Mouse (Mus musculus) neural tube, embryonic 13.5 days (tissue): ENCODE results near the gene Lrrn4cl. TPM values are rescaled to one million over a fixed set of nuclear protein-coding genes. Genes with fewer than 3 reads are reported as not detected.

ENCODE experiments used
- ATAC-seq: fragments of 200-750 bp; cut with Nextera tagmentation; 2 replicates; pipeline ENCODE4 v1.8.0; 2017; ENCODE audit warnings: low read depth, mild to moderate bottlenecking, moderate TSS enrichment, moderate library complexity
- H3K27ac ChIP-seq: fragments of 300-500 bp; sonication (generic); replicated peaks from 2 replicates; pipeline ENCODE4 v1.5.1; 2015; ENCODE audit warnings: moderate library complexity, mild to moderate bottlenecking, inconsistent platforms
- H3K27me3 ChIP-seq: fragments of 300-500 bp; sonication (generic); 2 replicates; pipeline ENCODE4 v1.6.1; 2015; ENCODE audit warnings: mild to moderate bottlenecking, inconsistent platforms
- H3K36me3 ChIP-seq: fragments of 300-500 bp; sonication (generic); 2 replicates; pipeline ENCODE4 v1.6.1; 2015; ENCODE audit warnings: mild to moderate bottlenecking, inconsistent platforms
- H3K4me1 ChIP-seq: fragments of 300-500 bp; sonication (generic); replicated peaks from 2 replicates; pipeline ENCODE4 v1.6.1; 2015; ENCODE audit warnings: inconsistent platforms
- H3K4me2 ChIP-seq: fragments of 300-500 bp; sonication (generic); 2 replicates; pipeline ENCODE4 v1.6.1; 2015; ENCODE audit warnings: inconsistent platforms, mild to moderate bottlenecking, moderate library complexity
- H3K4me3 ChIP-seq: fragments of 300-500 bp; sonication (generic); 2 replicates; pipeline ENCODE4 v1.5.1; 2015; ENCODE audit warnings: mild to moderate bottlenecking, inconsistent platforms
- H3K9ac ChIP-seq: fragments of 300-500 bp; sonication (generic); 2 replicates; pipeline ENCODE4 v1.6.1; 2015; ENCODE audit warnings: moderate library complexity, mild to moderate bottlenecking, inconsistent platforms
- H3K9me3 ChIP-seq: fragments of 300-500 bp; sonication (generic); 2 replicates; pipeline ENCODE4 v1.6.1; 2016; ENCODE audit warnings: inconsistent platforms
- WGBS: fragments of 180-500 bp; shearing (Covaris S2); methylation state at CpG from one replicate; pipeline ENCODE4 v1.1.7; 2015; 5-methylcytosine and 5-hydroxymethylcytosine counted together
- polyA plus RNA-seq: library from polyadenylated mRNA; unstranded; fragments of >200 nt; fragmentation: Nextera tagmentation; extraction: Ambion mirVana; gene quantifications from 2 replicates; pipeline ENCODE4 v1.2.1, GENCODE M21; 2015

Gene Lrrn4cl
- polyA plus RNA-seq, result 0.96 and 1.4 TPM in 2 replicates

GRCm38 (mm10) chr19:8850402-8850901, at the start of gene Lrrn4cl:
Lrrn4cl (plus strand) TSS chr19:8850768.
- Histone ChIP-seq H3K27ac (no peak within 1 kb of the TSS), H3K4me2 (no peak within 1 kb of the TSS), H3K9me3 (no peaks in the 10 kb centered on the region), H3K36me3 (peaks cover 40% of the 10 kb centered on the region), H3K27me3 (no peaks in the 10 kb centered on the region), H3K9ac (0 out of 2 replicates have a peak within 1 kb of the TSS, but pooled peaks have one; percentile 43), H3K4me3 (no peak within 1 kb of the TSS), H3K4me1 (no peaks in the 10 kb centered on the region)
- WGBS, result 38% methylated on average over 7 of the region's 7 CpGs
- ATAC-seq, result no peak

DNA sequence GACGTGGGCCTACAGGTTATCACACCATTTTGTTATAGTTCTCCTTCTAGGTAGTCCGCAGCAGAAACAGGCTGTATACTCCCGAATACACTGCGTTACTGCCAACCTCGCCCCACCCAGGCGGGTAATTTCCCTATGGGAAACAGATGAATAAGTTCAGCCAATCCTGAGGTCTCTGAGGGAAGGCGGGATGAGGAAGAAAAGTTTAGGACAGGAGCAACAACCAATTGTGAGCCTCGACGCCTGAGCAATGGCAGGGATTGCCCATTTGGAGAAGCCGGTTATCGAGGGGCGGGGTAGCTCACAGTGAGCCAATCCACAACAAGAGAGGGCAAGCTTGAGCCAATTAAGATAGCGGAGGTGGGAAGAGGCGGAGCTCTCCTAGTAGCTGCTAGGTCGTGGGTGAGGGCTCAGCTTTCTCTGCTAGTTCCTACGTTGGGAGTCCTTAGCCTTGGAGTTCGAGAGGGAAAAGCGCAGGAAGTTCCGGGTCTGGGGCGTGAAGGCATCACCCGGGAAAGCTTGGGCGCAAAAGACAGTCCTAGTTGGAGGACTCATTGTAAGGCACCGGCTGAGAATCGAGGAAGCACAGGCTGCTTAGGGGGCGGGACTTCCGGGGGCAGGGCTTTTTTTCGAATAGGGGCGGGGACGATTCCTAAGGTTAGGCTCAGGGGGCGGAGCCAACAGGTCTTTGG, 48.3 kb upstream of the Lrrn4cl start, which contains the start of gene Zbtb3:
Zbtb3 (plus strand) TSS at position 426 of the 692 bp plus-strand sequence.
- Histone ChIP-seq H3K36me3 (peaks cover 32% of the 10 kb centered on the region), H3K9me3 (no peaks in the 10 kb centered on the region), H3K27me3 (no peaks in the 10 kb centered on the region), H3K9ac (peak within 1 kb of the TSS; percentile 65), H3K4me1 (peaks cover 36% of the 10 kb centered on the region), H3K4me3 (peak within 1 kb of the TSS; percentile 52), H3K27ac (peak within 1 kb of the TSS; percentile 86), H3K4me2 (peak within 1 kb of the TSS; percentile 60)
- ATAC-seq, result peak; percentile 98
- WGBS, result 0% methylated on average over 30 of the region's 30 CpGs

- H3K27ac ChIP-seq, result peak overlapping the region; percentile 86
- no peaks in the 10 kb centered on the region for H3K9me3 ChIP-seq
- H3K27me3 ChIP-seq, result no peaks in the 10 kb centered on the region
- peak overlapping the region; percentile 52 for H3K4me3 ChIP-seq
- peaks cover 38% of the 10 kb centered on the region for H3K36me3 ChIP-seq
- H3K4me1 ChIP-seq, result peaks cover 28% of the 10 kb centered on the region
- 0 out of 2 replicates have a peak overlapping the region, but pooled peaks have one; percentile 1 for H3K9ac ChIP-seq
- WGBS, result 86% methylated on average over 9 of the region's 9 CpGs
- no peak for ATAC-seq
- H3K4me2 ChIP-seq, result peak overlapping the region; percentile 60
These were observed 47.3 kb upstream of the Lrrn4cl start for GRCm38 (mm10) chr19:8803204-8803780.

GRCm38 (mm10) chr19:8803879-8804660, 46.5 kb upstream of the Lrrn4cl start:
- no peak overlapping the region for H3K9ac ChIP-seq
- no peak overlapping the region for H3K27ac ChIP-seq
- H3K4me1 ChIP-seq, result peaks cover 23% of the 10 kb centered on the region
- ATAC-seq, result no peak
- no peak overlapping the region for H3K4me3 ChIP-seq
- no peaks in the 10 kb centered on the region for H3K27me3 ChIP-seq
- H3K4me2 ChIP-seq, result no peak overlapping the region
- H3K9me3 ChIP-seq, result no peaks in the 10 kb centered on the region
- peaks cover 46% of the 10 kb centered on the region for H3K36me3 ChIP-seq
- WGBS, result 95% methylated on average over 11 of the region's 11 CpGs

DNA sequence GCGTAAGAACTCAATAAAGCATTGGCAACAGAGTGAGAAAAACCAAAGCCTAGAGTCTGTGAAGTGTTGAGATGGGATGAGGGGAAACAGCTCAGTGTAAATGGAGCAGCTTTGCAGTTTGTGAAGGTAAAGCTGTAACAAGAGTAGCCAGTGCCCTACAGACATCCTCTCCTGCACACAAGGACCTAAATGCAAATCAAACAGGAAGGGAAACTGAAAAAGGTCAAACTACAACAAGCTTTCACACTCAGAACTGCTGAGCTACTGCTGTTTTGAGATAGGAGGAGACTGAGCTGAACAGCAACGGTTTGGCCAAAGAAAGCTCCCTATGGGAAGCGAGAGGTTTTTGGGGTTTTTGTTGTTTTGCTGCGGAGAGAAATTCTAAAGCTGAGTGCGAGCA, 43.8 kb upstream of the Lrrn4cl start:
- peaks cover 19% of the 10 kb centered on the region for H3K4me1 ChIP-seq
- no peak overlapping the region for H3K9ac ChIP-seq
- peaks cover 67% of the 10 kb centered on the region for H3K36me3 ChIP-seq
- 96% methylated on average over 5 of the region's 5 CpGs for WGBS
- ATAC-seq, result no peak
- no peak overlapping the region for H3K27ac ChIP-seq
- no peaks in the 10 kb centered on the region for H3K27me3 ChIP-seq
- no peak overlapping the region for H3K4me2 ChIP-seq
- H3K9me3 ChIP-seq, result no peaks in the 10 kb centered on the region
- no peak overlapping the region for H3K4me3 ChIP-seq

- H3K27me3 ChIP-seq, result no peaks in the 10 kb centered on the region
- no peak for ATAC-seq
- peak overlapping the region; percentile 51; the same call in 1 of the 2 replicates for H3K9ac ChIP-seq
- no peak overlapping the region for H3K27ac ChIP-seq
- no peaks in the 10 kb centered on the region for H3K9me3 ChIP-seq
- WGBS, result 73% methylated on average over 11 of the region's 11 CpGs
- peaks cover 49% of the 10 kb centered on the region for H3K36me3 ChIP-seq
- peak overlapping the region; percentile 1; the same call in 1 of the 2 replicates for H3K4me3 ChIP-seq
- 0 out of 2 replicates have a peak overlapping the region, but pooled peaks have one; percentile 24 for H3K4me2 ChIP-seq
- H3K4me1 ChIP-seq, result peaks cover 43% of the 10 kb centered on the region
These were observed 34.8 kb upstream of the Lrrn4cl start for GRCm38 (mm10) chr19:8815812-8816211.

GRCm38 (mm10) chr19:8817001-8817400, 33.6 kb upstream of the Lrrn4cl start:
- Histone ChIP-seq H3K36me3 (peaks cover 40% of the 10 kb centered on the region), H3K4me2 (peak overlapping the region; percentile 99), H3K27ac (no peak overlapping the region), H3K9ac (peak overlapping the region; percentile 57), H3K4me3 (peak overlapping the region; percentile 9; the same call in 1 of the 2 replicates), H3K27me3 (no peaks in the 10 kb centered on the region), H3K9me3 (no peaks in the 10 kb centered on the region), H3K4me1 (peaks cover 52% of the 10 kb centered on the region)
- 89% methylated on average over 3 of the region's 3 CpGs for WGBS
- ATAC-seq, result no peak

- H3K36me3 ChIP-seq, result peaks cover 32% of the 10 kb centered on the region
- H3K9me3 ChIP-seq, result no peaks in the 10 kb centered on the region
- peak overlapping the region; percentile 97 for H3K27ac ChIP-seq
- 36% methylated on average over 14 of the region's 14 CpGs for WGBS
- H3K9ac ChIP-seq, result peak overlapping the region; percentile 88
- no peak for ATAC-seq
- peaks cover 66% of the 10 kb centered on the region for H3K4me1 ChIP-seq
- H3K4me3 ChIP-seq, result peak overlapping the region; percentile 75
- H3K27me3 ChIP-seq, result no peaks in the 10 kb centered on the region
- peak overlapping the region; percentile 99 for H3K4me2 ChIP-seq
These were observed 32.2 kb upstream of the Lrrn4cl start for GRCm38 (mm10) chr19:8818301-8818798.

- ATAC-seq, result peak; percentile 94
- peaks cover 69% of the 10 kb centered on the region for H3K4me1 ChIP-seq
- WGBS, result 1% methylated on average over 33 of the region's 33 CpGs
- no peaks in the 10 kb centered on the region for H3K27me3 ChIP-seq
- H3K4me2 ChIP-seq, result peak within 1 kb of the TSS; percentile 99
- no peaks in the 10 kb centered on the region for H3K9me3 ChIP-seq
- H3K27ac ChIP-seq, result peak within 1 kb of the TSS; percentile 97
- H3K4me3 ChIP-seq, result peak within 1 kb of the TSS; percentile 75
- peaks cover 33% of the 10 kb centered on the region for H3K36me3 ChIP-seq
- H3K9ac ChIP-seq, result peak within 1 kb of the TSS; percentile 98
These were observed 31.6 kb upstream of the Lrrn4cl start, which contains the start of gene Ttc9c for GRCm38 (mm10) chr19:8818801-8819595. Ttc9c (minus strand) TSS chr19:8819333.

DNA sequence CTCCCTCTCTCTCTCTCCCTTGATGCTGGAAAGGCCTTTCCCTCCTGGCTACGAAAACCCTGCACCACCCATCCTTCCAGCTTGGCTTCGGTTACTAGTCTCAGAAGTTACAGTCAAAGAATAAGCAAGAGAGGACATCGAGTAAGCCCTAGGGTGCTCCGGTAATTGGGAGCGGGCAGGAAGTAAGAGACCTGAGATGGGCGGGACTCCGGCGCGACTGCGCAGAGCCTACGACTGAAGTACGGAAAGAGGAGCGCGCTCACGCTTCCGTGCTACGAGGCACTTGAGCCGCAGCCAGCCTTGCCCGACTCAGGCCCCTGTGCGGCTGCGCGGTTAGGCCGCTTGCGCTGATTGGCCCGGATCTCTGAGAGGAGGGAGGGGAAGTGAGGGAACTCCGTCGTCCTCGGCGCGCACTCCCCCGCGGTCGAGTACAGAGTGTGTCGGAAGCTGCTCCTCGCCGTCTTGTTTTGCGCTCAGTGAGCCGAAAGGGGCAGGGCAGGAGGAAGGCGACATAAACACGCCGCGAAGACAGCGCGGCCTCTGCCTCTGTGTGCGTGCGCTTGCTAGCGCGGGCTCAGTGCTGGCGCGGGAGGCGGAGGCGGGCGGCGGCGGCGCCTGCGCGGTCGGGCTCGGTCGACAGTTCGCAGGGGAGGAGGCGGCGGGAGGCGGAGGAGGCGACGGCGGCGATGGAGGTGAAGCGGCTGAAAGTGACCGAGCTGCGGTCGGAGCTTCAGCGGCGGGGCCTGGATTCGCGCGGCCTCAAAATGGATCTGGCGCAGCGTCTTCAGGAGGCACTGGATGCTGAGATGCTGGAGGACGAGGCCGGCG, 30.8 kb upstream of the Lrrn4cl start, which contains the start of gene Hnrnpul2:
Hnrnpul2 (plus strand) TSS at position 415 of the 828 bp plus-strand sequence.
- H3K27me3 ChIP-seq, result no peaks in the 10 kb centered on the region
- H3K4me3 ChIP-seq, result peak within 1 kb of the TSS; percentile 75
- H3K4me1 ChIP-seq, result peaks cover 62% of the 10 kb centered on the region
- peak within 1 kb of the TSS; percentile 98 for H3K9ac ChIP-seq
- H3K9me3 ChIP-seq, result no peaks in the 10 kb centered on the region
- peak within 1 kb of the TSS; percentile 97 for H3K27ac ChIP-seq
- under 1% methylated on average over 69 of the region's 83 CpGs for WGBS
- ATAC-seq, result peak; percentile 98
- peaks cover 34% of the 10 kb centered on the region for H3K36me3 ChIP-seq
- H3K4me2 ChIP-seq, result peak within 1 kb of the TSS; percentile 99
